Mouse (Mus musculus) natural killer cell, adult 2 months (primary cell): Measurements from ENCODE around the gene Gabra4.
"Not testable (repeated sequence)": the region's sequence is repeated elsewhere in the genome, so short reads cannot be mapped to it uniquely, and the experiment has no call there.

Source experiments
- DNase-seq, 2 experiments: peaks; one replicate each; pipeline ENCODE4 v3.0.0; 2022; ENCODE audit warnings: low spot score in 2 of 2

Gabra4 gene

DNA sequence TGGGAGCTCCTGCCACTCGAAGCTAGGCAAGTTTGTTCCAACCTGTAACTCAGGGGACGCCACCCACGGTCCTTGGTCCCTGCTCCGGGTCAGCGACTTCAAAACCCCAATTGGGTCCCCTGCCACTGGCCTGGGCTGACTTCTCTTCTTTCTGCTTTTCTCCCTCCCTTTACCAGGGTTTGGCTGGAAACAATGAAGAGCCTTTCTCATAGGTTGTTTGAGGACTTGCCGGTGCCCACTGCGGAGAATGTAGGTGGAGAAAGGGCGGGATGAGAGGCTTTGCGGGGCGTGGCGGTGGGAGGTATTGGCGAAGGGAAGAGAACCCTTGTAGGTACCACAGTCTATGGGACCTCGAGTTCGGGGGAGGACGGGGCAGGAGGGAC is at the start of gene Gabra4:
Gene Gabra4, minus strand, starts transcription at position 194 of the 383 bp plus-strand sequence.
- DNase-seq = no peak

DNA sequence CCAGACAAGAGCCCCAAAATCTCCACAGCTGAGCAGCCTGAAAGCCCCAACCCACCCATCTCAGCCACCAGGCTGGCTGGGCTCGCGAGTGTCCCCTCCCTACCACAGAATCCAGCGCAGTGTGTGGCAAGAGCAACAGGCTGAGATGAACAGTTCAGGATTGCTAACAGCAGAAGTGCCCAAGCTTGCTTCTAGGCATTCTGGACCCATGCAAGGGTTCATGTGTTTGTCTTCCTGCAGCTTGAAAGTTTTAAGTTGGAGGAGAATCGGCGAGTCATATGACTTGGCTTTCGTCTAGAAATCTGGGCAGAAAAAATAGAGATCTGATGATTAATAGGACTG is 43.1 kb upstream of the Gabra4 start:
- DNase-seq = no peak

DNA sequence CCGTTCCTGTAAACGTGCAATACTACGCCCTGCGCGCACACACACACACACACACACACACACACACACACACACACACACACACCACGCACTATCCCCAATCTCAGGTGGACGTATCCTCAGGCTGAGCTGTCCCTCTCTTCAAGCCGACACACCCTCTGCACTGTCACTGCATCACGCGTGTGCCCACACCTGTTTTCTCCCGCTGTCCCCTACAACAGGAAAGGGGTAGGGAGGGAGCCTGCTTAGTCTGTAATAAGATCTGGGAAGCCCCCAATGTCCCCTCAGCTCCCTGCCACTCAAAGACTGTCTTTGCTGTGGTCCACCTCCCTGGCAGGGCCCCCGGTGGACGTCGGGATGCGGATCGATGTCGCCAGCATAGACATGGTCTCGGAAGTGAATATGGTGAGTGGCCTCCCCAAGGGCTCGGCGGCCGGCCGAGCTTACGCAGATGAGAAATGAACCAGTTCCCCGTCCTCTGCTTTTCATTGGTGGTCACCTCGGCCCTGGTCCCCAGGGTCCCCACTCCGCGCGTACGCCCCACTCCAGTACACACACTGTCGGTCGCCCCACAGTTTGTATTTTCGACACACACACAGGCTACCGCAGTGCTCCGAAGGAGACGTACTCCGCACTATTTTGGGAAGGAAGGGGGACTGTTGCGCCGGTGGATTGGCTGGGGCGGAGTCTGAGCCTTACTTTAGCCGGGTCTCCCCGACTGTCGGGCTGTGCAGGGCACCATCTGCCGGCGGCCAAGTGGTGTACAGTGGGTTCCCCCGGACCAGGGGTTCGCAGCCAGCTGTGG is 42.6 kb upstream of the Gabra4 start:
- no peak for DNase-seq

DNA sequence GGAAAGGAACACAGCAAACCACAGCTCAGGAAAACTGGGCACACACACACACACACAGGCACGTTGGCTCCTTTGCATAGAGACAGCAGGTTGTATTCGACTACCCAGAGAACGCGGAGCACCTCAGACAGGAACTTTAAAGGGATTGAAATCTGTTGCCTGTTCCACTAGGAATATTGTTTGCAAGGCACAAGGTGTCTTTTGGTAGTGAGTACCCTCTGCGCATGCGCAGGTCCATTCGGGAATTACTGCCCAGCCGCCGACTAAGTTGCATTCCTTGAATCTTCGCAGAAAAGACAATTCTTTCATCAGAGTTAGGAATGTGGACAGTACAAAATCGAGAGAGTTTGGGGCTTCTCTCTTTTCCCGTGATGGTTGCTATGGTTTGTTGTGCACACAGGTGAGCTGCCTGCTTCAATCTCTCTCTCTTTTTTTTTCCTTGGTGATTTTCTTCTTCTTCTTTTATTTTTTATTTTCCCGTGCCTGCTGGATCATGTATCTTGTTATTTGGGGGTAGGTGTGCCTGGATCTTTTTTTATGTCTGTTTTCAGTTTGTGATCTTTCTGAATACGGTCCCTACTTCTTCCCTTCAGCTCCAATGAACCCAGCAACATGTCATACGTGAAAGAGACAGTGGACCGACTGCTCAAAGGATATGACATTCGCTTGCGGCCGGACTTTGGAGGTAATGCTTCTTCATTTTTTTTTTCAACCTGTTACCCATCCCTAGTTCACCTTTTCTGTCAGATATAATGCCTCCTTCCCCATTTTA is 41.8 kb upstream of the Gabra4 start:
- no peak for DNase-seq

DNA sequence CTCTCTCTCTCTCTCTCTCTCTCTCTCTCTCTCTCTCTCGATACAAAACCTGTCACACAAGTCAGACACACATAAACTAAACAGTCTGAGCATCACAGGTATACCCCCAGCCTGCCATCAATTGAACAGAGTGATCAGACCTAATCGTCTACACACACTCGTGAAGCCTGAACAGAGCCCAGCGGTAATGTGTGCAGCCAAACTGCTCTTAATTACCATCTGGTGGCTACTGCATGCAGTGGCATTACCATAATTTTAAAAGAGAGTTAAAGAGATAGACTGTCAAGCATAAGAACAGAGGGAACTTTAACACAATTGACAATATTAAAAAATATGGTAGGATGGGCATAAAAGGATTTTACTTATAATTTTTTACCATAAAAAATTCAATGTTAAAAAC is 7.5 kb upstream of the Gabra4 start:
- DNase-seq = no peak

DNA sequence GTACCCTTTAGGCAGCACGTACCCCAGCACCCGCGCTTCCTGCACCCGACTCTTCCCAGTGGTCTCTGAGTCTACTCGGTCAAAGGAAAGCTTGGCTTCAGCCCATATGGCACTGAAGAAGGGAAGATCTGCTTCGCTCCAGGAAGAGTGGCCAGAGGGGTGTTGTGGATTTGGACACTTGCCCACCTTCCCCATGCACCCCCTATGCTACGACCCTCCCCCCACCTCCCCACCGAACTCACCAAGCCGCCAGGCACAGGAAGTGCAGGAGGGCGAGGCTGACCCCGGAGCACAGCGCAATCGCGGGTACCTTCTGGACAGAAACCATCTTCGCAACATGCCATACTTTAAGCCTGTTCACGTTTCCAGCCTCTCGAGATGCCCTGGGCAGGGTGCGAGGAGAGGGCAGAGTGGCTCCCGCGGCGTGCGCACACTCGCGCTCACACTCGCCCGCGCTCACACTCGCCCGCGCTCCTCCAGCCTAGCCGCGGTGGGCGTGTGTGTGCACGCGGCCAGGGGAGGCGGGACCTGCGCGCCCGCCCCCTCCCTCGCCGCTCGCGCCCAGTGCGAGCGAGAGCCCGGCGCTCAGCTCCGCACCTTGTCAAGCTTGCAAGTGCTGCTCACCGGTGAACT is 510 bp downstream of the Gabra4 start, which contains the start of gene Gabrb1:
Gene Gabrb1, plus strand, starts transcription at position 632 of the 633 bp plus-strand sequence.
- no peak for DNase-seq

DNA sequence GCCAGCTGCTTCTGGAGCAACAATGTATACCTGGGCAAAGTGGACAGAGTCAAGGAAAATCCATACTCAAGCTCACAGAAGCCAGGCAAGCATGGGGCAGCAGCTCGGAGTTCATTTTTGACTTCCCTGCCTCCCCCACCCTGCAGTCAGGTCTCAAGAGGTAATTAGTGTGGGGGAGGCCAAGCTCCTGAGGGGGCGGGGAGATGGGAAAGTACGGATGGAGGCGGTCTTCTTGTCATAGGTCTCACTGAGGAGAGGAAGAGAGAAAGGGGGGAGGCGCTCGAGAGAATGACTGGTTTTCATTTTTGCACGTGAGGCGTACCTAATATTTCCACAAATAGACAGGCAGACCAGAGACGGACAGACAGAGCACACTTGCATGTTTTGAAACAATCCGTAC is 1.3 kb downstream of the Gabra4 start:
- no peak for DNase-seq

DNA sequence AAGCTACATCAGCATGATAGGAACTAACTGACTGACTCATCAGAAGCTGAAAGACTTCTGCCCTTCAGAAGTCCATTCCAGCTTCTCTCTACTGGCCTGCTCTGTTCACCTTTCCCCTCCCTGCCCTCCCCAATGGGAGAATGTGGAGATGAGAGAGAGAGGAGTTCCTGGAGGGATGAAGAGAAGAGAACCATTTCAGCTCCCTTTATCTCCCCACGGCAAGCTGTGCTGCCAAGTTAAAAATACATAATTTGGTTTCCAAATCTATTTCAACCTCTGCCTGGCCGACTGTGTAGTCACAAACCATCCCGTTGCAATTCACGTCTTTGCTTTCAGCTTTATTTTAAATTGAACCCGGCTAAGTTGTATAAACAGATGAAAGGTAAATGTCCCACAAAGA is 4.1 kb downstream of the Gabra4 start:
- DNase-seq = no peak

DNA sequence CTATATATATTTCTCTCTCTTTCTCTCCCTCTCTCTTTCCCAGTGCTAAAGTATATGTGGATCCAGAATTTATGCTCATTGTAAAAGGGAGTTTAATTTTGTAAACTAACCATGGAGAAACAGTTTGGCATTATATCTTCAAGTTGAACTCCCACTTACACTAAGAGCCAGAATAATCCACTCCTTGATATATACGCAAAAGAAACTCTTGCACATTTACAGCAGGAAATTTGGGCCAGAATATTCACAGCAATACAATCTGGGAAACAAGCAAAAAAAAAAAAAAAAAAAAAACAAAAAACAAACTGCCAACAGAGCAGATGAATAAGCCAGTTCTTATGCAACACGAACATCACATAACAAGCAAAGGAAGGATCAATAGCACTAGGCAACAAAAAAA is 10.0 kb downstream of the Gabra4 start:
- no peak for DNase-seq

DNA sequence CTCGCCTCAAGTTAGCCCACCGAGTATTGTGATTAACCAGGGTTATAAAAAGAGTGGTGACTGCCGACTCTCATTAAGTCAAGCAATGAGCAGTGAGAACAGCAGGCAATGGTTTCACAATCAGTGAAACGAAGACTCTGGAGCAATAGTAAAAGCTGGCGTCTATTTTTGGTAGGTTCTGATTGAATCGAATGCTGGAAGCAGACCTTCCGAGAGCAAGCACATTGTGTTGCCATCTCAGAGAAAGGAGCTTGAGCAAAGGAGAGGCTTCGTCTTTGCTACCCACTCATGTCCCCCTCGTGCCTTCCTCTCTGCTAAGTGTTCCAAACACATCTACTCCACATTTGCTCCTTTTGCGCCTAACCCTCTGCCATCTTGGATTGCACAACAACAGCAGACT is 18.3 kb downstream of the Gabra4 start:
- no peak for DNase-seq

DNA sequence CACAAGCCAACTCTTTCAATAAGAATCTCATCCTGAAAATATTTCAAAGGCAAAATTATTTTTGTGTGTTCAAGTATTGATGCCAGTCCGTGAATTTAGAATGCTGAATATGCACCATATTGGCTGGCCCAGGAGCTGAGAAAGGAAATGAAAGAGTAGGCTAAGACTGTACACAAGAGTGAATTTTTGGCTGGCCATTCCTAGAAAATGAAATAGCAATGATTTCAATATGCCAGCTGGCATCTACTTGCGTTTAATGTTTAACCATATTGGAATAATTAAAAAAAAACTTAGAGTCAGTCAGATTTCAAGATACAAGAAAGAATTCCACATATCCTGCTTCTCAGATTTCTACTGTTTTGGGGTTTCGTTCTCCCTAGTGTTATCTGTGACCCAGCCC is 30.3 kb downstream of the Gabra4 start:
- no peak for DNase-seq

DNA sequence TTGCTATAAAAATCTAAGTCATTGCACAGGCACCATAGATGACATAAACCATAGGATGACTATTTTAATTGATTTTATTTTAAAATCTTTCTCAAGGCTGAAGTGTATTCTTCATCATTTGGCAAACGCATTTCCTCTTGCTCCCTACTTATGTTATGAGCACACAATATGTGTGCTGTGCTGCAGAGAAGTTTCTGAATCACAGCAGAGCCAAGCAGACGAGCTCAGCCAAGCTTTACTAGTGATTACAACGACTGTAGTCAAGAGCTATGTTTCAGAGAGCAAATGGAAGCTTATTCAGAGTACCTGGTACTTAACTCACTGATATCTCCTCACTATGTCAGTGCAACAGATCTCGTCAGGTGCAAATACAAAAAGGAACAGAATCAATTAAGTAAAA is 41.4 kb downstream of the Gabra4 start:
- no peak for DNase-seq

DNA sequence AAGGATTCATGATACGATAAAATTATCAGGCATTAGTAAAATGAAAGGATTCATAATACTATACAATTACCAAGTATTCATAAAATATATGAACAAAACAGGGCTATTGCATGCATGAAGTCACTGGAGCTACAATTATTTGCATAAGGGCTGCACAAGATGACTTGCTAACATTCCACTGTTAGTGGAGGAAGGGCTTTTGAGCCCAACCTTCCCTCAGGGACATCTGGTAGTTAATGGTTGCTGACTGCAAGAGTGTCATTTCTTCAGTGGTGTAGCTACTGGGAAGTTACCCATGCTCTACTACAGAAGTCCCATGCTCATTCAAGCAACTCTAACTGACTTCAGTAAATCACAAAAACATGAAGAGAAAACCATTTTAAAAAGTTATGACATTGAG is 43.8 kb downstream of the Gabra4 start:
- no peak for DNase-seq

DNA sequence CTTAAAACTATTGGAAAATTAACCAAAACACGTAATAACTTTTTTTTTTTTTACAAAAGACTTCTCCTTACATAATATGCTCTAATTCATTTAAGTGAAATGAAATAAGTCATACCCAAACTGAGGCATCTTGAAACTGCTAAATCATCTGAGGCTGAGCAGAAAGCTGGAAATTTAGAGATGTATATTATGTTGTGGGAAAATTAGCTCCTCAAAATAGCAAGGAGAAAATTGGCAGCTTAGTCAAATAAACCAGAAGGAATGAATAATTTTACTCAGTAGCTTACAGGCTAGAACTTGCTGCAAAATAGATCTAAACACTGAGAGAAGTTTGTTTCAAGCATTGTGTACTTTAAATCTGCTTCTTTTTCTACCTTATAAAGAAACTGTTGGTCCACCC is 49.4 kb downstream of the Gabra4 start:
- no peak for DNase-seq

DNA sequence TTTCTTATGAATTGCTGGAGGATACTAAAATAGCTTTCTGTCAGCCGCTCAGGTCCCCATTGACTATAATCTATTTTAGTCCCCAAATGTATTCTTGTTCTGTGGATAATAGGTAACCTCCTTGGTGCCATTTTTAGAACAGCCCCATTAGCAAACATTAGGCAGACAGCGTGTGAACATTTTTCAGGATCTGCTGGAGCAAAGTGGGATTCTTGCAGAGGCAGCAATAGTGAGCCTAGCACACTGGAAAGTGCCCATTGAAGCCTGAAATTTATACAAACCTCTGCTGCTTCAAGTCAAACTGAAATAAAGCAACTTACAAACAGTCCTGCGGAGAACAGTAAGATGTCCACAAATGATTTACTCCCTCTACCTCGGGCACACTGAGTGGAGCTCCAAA is 51.2 kb downstream of the Gabra4 start:
- DNase-seq = no peak

DNA sequence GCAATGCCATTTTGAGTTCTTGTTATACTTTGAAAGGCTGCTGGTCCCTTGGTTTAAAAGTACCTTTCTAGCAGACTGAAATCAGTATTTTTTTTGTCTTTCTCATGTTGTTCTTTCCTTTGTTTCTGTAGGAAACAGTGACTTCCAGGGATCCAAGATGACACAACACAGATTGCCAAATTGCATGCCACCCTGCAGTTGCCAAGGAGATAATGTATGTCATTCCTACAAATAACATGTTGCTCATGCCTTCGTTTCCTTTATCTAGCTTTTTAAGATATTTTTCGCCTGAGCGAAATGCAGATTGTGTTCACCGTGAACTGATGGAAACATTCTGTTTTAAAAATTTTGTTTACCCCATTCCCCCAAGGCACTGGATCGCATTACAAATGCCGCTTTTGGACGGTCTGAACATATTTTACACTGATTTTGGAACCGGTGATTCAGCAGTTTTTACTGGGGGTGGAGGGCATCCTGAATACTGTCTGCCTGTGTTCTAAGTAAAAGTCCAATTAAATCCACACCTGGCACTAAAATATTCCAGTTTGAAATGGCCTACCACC is 53.9 kb downstream of the Gabra4 start:
- DNase-seq = no peak

DNA sequence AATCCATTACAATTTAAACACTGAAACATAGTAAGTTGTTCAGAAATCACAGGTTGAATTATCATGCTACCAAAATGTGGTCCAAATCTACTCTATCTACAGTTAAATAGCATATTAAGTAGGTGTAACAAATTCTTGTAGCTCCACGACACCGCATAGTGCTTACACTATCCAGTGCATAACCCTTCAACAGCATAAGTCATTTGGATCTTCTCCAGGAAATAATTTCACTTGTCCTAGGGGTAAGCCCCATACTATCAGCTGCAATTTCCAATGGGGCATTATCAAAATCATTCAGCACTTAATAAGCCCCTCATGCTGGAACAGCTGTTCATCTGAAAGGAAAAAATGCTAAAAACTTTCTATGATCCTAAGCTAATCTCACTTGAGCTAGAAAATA is 62.8 kb downstream of the Gabra4 start:
- DNase-seq = no peak

DNA sequence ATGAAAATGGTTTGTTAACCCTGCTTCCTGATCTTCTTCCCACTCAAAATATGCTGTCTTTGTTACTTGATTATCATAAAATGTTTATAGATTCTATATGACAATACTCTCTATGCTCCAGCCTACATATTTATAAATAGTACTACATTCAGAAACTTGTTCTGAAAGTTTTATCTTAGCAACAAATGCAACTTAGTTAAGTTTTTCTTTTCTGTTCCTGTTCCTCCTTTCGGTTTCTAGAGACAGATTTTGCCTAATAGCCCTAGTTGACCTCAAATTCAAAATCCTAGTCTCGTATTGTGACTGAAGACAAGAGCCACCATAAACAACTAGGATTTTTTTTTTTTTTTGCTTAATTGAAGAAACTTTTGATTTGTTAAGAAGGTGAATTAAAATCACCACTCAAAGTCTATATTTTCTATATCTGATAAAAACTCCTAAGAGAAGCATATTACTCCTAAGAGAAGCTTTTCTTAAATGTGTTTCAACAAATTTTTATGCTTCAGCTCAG is 64.3 kb downstream of the Gabra4 start:
- DNase-seq = no peak

DNA sequence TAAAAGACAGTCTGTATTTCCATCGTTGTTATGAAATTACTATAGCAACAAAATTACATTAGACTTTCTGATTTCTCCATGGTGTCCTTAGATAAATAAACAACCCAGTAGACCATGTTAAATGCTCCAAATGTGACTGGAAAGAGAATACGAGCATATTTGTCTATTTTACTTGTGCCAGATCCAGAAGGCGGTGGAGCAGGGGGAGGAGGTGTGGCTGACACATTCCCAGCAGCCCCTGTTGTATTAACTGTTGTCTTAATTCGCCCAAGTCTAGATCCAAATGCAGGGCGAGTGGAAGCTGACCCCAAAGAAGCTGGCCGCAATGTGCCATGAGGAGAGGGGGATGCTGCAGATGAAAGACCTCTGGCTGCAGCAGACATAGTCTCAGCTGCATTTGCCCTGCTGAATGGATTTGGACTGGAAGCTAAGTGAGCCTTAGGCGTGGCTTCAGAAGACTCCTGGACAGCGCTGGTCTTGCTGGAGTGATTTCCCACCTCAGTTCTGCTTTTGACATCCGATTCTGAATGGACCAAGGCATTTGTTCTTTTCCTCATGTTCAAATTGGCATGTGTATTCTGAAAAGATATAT is 86.4 kb downstream of the Gabra4 start:
- DNase-seq = no peak

DNA sequence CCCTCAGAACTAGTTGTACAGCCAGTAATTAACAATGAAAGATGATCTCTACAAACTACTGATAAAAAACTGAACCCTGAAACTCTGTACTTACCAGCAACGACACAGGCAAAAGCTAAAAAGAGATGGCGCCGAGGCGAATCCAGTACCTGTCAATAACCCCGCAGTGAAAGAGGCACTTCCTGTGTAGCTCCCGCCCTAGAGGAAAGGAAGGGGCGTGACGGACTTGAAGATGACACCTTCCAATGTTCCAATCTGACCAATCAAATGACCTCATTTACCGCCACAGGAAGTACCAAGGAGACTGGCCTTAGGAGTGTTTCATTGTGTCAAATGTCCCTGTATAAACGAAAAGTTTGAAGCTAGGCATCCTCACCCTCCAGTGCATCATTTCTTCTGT is 110.0 kb downstream of the Gabra4 start, which contains the start of gene Cox7b2:
Gene Cox7b2, minus strand, starts transcription at position 127 of the 400 bp plus-strand sequence.
- no peak for DNase-seq

DNA sequence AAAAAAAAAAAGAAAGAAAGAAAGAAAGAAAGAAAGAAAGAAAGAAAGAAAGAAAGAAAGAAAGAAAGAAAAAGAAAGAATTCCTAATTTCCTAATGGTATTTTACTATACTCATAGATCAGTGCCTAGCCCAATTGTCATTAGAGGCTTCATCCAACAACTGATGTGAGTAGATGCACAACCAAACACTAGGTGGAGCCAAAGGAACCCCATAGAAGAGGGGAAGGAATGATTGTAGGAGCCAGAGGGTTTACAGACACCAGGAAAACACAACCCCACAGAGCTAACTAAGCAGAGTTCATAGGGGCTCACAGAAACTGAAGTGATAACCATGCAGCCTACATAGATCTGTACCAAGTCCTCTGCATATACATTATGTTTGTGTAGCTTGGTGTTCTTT is 112.6 kb downstream of the Gabra4 start:
- no peak for DNase-seq

DNA sequence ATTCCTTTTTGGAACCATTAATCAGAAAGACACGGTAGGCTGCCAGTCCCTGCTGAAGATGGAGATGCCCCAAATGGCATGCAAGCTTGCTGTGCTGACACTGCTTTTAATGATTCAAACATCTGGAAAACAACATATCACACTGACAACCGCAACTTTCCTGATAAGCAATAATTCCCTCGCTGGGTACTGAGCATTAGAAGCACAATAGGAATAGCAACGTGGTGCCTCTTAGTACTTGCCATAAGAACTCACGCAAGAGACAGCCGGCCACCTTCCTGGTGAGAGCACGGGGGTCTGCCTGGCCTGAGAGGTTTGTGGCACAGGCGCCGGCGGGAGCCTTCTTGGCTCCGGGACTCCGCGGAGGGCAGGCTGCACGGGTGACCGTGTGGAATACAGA is 132.6 kb downstream of the Gabra4 start:
- DNase-seq = not testable (repeated sequence)
